14 mouse cellular contexts compared by ENCODE assay signal in the genomic region with DNA sequence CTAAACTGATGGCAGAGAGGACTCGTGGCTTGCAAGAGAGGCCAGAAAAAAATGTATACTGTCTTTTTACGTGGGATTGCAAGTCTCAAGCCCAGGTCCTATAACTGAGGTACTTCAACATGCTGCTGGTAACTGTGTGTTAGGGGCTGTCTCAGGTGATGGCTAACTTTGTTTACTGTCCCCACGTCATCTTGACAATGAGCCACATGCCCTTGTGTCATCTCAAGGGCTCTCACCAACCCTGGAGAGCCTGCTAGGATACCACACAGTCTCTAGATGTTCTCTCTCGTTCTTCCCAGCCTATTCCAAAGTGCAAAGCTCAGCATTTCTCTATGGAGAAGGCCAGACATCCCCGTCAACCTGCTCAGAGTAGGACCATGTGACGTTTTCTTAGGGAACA.
"Had no signal": no experiment of that assay in that cellular context is flagged by ENCODE, and none has a peak within 500 bp of the region (broad histone marks: within the 10 kb centered on the region; RNA-seq: fewer than 3 reads in every experiment).

No protein-coding gene starts in this region.

- H3K27me3 ChIP-seq: lung, embryonic 15.5 days; midbrain, embryonic 13.5 days; midbrain, embryonic 15.5 days; neural tube, embryonic 12.5 days; stomach, embryonic 15.5 days had no signal

- H3K9me3 ChIP-seq: lung, embryonic 15.5 days; midbrain, embryonic 13.5 days; midbrain, embryonic 15.5 days; neural tube, embryonic 12.5 days; stomach, embryonic 15.5 days had no signal

- ATAC-seq: liver, postnatal 0 days; midbrain, embryonic 13.5 days; midbrain, embryonic 15.5 days had no signal

- H3K4me1 ChIP-seq: midbrain, embryonic 13.5 days; midbrain, embryonic 15.5 days; neural tube, embryonic 12.5 days had no signal

- H3K36me3 ChIP-seq: lung, embryonic 15.5 days; midbrain, embryonic 13.5 days; midbrain, embryonic 15.5 days; neural tube, embryonic 12.5 days; stomach, embryonic 15.5 days had no signal

- H3K9ac ChIP-seq: liver, postnatal 0 days; lung, embryonic 15.5 days; midbrain, embryonic 13.5 days; midbrain, embryonic 15.5 days; neural tube, embryonic 12.5 days; stomach, embryonic 15.5 days had no signal

- DNase-seq: liver, postnatal 0 days; lung, adult 2 months; lung, postnatal 14 days; right cerebral cortex, postnatal 14 days; thymus, adult 18-20 months; thymus, postnatal 14 days; thymus, postnatal 36 days had no signal

- H3K27ac ChIP-seq: lung, embryonic 15.5 days; macrophage; midbrain, embryonic 13.5 days; midbrain, embryonic 15.5 days; neural tube, embryonic 12.5 days; stomach, embryonic 15.5 days had no signal

- H3K4me3 ChIP-seq: lung, embryonic 15.5 days; midbrain, embryonic 13.5 days; midbrain, embryonic 15.5 days; neural tube, embryonic 12.5 days; stomach, embryonic 15.5 days had no signal

- H3K4me2 ChIP-seq: lung, embryonic 15.5 days; midbrain, embryonic 11.5 days; midbrain, embryonic 13.5 days; midbrain, embryonic 15.5 days; neural tube, embryonic 12.5 days; stomach, embryonic 15.5 days had no signal
